Mouse (Mus musculus) embryo, embryonic 9.5 days (tissue): ENCODE data around the gene Kdm4b.
A peak's percentile ranks its signal among the peaks of the same experiment; 100 is the strongest.

Experiments used
- DNase-seq: peaks from one replicate; pipeline ENCODE4 v3.0.0-alpha.2; 2017; ENCODE audit errors: extremely low spot score

Gene Kdm4b

DNA sequence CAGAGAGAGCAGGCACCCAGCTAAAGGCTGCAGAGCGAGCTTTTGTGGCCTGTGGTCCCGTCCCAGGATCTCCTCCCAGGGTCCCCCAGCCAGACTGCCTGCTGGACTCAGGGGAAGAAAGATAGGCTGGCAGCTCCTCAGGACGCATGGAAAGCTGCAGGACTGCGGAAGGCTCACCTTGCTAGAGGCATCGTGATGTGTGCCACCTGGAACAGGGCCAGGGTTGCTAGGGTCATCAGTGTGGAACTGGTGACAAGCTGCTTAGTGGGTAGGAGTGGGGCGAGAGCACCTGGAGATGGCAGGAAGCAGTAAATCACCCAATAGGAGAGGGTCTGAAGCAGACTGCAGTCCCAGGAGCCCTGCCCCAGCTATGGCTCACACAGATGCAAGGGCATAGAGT, 61.8 kb downstream of the Kdm4b start:
- no peak for DNase-seq

DNA sequence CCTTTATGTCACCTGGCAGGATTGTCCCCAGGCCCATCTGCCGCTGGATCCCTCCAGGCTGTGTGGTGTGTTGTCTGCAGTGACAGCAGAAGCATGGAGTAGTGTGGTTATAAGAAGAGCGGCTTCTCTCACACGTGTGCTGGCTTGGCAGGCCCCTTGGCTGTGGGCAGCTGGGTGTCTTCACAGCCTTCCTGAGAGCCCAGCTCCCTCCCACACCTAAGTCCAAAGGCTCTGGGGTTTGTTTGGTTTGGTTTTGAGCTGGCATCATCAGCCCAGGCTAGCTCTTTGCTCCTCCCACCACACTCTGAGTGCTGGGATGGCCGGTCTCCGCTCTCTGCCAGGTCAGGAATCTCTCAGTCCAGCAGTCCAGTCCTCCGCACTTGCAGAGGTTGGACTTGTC, 67.4 kb downstream of the Kdm4b start:
- DNase-seq, result no peak

DNA sequence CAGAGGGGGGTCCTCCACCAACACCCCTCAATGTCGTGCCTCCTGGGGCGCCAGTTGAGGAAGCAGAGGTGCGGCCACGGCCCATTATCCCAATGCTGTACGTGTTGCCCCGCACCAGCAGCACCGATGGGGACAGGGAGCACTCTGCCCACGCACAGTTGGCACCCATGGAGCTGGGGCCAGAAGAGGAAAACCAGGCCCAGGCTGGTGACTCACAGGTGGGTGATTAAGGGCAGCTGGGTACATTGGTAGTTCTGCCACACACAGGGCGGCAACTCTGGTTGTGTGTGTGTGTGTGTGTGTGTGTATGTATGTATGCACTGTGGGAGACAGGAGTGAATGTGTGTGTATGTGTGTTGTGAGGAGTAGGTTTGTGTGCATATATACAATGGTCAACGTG, 68.0 kb downstream of the Kdm4b start:
- DNase-seq, result no peak

DNA sequence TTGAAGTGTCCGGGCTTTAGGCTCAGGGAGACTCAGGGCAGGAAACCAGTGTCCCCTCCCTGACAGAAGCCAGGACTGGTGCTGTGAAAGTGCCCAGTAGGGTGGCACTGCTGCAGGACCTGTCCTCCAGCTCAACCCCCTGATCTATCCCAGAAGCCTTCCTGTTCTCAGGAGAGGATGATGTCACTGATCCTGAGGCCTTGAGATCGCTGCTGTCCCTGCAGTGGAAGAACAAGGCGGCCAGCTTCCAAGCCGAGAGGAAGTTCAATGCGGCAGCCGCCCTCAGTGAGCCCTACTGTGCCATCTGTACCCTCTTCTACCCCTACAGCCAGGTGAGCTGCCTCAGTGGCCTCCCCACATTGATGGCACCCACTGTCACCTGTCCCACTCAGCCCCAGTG, 70.2 kb downstream of the Kdm4b start:
- DNase-seq, result no peak

DNA sequence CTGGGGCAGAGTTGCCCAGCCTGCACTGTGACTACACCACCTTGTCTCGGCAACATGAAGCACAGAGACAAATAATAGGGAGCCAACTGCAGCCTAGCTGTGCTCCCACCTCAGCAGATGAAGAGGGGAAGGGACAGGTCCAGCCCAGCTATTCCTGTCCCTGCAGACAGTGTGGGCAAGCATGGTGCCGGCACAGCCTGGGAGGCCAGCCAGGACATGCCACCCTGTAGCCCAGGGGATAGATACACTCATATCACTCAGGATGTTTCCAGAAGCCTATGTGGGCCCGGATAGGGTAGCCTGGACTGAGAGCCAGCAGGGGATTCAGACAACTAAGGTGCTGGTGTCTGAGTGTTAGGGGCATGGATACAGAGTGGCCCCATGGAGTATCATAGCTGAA, 74.4 kb downstream of the Kdm4b start:
- no peak for DNase-seq

DNA sequence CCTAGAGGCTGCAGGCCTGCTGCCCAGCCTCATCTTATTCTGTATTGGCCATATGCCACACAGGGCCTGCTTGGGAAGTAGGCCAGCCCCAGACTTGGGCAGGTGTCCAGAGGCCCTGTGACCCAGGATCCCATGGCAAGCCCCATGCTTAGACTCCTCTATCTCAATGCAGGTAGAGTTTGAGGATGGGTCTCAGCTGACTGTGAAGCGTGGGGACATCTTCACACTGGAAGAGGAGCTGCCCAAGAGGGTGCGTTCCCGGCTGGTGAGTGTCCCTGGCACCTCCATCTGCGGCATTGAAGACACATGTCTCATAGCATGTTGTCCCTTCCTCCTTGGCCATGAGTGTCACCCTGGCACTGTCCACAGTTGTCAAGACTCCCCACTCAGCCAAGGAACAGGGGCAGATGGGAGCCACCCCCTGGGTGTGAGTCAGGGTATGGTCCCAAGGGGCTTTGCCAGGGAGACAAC, 75.2 kb downstream of the Kdm4b start:
- DNase-seq, result no peak

DNA sequence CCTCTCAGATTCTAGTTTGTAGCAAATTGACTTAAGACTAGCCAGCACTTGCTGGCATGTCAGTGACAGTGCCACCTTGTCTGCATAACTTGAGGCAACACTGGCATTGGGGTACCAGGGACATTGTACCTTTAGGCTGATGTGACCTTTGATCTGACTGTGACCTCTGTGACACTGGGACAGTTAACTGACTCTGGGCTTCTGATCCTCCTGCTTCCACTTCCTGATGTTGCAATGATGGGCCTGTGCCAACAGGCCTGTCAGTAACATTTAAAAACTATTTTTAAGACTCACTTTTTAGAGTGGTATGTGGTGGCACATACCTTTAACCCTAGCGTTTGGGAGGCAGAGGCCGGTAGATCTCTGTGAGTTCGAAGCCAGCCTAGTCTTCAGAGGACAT, 79.5 kb downstream of the Kdm4b start:
- no peak for DNase-seq

DNA sequence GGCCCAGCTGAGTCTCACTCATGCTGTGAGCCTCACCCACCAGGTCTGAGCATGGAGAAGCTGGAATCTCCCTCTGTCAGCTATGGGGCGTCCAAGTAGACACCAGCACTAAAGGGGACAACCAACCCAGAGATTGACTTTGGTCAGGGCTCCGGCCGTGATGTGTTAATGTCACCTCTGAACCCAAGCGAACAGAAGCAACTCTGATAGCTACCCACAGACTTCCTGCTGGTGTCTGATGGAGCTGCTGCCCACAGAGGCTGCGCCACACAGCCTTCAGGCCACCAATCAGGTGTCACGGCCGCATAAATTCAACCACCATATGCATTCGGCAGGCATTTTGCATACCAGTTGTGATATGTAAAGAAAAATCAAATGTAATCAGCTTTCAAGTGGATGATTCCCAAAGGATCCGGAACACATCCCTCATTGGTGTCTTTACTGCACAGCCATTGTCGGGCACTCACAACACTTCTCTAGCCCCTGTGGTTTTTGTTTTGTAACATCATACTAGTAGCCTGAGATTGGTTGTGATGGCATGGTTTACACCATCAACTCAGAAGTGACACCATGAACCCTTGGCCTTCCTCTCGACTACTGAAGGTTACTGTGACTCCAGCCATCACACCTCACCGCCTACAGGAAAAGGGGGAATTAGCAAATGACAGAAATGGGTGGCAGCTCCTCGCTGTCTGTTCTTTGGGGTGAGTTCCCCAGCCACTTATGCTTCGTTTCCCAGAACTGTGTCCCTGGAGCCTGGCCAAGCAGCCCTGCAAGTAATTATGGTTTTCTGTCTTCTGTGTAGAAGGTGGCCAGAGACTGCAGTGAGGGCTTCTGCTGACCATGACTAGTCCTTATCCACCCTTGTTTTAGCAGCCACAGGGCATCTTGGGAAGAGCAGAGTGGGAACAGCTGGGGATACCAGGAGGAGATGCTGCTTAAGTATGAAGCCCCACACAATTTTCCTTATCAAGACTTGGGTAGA, 80.3 kb downstream of the Kdm4b start:
- DNase-seq, result no peak

DNA sequence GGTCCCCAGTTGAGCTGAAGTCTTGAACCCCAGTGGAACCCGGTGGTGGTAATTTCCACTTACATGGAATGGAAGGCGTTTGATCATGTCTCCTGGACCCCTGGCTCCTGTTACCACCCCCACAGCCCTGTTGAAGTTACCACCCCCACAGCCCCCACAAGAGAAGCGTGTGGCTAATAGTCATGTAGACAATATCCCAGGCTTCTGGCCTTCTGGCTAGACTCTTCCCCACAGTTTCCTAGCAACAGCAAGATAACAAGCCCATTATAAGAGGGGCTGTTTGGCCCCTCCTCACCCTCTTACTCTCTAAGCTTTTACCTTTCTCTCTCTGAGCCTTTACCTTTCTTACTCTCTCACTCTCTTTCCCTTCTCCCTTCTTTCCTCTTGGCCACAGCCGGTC, 81.0 kb downstream of the Kdm4b start:
- no peak for DNase-seq

DNA sequence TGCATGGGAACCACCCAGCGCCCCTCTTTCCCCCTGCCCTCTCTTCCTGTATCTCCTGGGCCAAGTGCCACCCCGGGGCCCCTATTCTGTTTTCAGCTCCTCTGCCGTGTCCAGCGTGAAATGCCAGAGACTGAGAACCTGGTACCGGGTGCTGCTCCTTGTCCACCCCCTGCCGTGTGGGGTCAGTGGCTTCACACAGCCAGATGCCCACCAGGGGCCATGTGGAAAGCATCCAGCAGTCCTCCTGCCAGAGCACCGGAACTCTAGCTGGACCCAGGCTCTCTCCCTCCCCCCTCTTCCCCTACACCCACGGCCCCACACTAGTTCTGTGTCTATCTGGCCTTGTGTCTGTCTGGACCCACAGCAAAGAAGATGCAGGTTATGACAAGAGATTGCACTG, 81.5 kb downstream of the Kdm4b start:
- DNase-seq, result peak; percentile 32

DNA sequence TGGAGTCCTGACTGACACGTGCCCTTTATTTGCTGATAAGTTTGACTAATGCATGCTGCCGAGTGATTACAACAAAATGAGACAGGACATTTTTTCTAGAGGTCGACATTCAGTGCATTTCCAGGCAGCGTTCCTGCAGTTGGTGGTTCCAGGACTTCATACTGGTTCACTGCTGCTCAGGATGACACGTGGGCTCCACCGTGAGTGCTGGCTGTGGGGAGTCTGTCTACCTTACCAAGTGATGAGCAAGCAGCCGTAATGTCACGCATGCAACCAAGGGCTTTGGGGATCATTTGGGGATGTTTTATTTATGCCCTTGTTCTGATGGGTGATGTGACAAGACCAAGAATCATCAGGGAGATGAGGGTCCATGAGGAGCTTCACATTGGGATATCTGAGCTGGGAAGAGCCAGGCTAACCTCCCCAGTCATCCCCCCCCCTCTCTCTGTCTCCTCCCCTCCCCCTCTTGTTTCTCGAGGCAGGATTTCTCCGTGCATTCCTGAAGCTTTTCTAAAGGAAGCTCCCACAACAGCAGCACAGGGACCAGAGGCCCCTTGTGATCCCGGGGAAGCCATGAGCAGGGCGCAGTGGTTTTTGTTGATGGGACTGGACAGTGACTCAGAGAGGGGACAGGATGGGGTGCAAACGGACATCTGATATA, 83.2 kb downstream of the Kdm4b start:
- DNase-seq, result peak; percentile 29

DNA sequence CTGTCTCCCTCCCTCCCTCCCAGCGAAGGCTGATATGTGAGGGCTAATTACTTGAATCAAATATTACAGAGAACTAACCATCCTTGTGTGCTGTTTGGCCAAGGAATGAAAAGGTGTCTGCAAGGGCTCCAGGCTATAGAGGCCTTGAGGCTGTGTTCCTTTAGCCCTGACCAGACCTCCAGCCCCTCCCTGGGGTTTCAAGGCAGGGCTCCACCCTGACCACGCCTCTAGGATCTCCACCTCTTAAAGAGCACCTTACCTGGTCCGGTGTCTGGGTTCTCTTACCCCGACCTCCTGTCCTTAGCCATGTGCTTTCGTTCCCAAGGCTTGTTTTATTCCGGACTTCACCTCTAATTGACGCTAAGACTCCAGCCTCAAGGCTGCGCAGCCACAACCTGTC, 83.9 kb downstream of the Kdm4b start:
- no peak for DNase-seq

DNA sequence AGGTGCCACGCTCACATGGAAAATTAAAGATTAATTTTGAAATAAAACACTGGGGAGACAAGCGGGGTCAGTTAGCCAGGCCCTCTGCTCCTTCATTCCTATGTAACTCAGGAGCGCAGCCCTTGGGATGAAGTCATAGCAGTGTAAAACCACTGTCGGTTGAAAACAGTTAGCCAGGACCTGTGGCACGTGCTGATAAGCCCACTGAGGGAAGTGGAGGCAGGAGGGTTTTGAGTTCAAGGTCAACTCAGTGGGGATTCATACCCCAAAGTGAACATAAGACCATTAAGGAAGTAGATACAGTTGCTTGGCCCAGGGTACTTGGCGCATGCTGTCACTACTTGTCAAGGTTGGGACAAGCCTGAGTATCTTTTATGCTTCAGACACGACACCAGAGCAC, 85.6 kb downstream of the Kdm4b start:
- no peak for DNase-seq

DNA sequence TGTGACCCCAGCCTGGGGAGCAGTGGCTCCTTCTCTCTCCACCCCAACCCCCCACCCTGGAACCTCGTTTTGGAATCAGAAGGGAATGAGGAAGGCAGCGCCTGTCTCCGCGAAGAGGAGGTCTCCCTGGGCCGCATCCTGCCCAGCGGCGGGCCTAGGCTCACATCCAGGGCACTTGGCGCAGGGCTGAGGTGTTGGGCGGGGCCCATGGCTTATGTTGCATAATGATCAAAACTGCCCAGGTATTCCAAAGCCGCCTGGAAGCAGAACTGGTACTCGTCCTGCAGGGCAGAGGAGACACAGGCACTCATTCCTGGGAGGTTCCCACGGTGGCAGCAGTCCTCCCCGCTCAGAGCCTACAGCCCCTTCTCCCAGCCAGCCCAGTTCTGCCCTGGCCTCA, 87.3 kb downstream of the Kdm4b start:
- DNase-seq, result no peak

DNA sequence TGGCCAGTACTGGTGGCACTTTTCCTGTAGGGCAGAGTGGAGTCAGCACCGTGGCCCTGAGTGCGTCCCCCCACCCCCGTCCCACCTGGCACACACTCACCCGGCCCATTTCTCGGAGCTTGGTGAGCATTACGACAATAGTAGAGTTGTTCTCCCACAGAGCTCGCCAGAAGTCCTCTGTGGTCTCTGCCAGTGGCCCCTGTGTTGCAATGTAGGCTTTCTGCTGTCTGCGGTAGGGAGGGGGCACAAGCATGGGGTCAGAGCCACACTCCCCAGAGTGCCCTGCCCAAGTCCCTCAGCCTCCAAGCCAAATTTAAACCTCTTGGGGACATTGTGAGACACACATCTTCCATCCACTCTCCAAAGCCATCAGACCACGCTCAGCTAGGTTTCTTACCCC, 88.9 kb downstream of the Kdm4b start:
- DNase-seq, result no peak

DNA sequence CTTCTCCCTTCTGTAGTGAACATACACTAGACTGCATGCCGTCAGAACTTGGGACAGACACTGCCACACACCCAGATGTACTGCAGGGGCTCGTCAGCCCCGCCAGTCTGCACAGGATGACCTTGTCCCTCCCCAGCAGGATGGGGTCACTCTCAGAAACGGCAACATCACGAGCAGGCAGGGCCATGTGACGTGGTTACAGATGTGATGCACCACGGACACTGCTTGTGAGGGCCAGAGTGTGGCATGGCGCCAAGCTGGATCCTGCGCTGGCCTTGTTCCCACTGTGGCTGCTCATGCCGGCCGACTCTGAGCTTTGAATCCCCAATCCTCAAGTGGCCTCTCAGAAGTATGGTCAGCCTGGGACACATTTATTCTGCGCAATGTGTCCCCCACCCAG, 92.4 kb downstream of the Kdm4b start:
- no peak for DNase-seq

DNA sequence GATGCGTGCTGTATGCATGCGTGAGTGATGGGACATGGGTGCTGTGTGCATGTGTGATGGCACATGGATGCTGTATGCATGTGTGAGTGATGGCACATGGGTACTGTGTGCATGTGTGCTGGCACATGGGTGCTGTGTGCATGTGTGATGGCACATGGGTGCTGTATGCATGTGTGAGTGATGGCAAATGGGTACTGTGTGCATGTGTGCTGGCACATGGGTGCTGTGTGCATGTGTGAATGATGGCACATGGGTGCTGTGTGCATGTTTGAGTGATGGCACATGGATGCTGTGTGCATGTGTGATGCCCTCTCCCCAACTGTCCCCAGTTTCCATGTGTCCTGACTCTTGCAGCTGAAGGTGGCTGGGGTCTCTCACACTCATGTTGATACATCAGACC, 94.2 kb downstream of the Kdm4b start:
- DNase-seq, result no peak

DNA sequence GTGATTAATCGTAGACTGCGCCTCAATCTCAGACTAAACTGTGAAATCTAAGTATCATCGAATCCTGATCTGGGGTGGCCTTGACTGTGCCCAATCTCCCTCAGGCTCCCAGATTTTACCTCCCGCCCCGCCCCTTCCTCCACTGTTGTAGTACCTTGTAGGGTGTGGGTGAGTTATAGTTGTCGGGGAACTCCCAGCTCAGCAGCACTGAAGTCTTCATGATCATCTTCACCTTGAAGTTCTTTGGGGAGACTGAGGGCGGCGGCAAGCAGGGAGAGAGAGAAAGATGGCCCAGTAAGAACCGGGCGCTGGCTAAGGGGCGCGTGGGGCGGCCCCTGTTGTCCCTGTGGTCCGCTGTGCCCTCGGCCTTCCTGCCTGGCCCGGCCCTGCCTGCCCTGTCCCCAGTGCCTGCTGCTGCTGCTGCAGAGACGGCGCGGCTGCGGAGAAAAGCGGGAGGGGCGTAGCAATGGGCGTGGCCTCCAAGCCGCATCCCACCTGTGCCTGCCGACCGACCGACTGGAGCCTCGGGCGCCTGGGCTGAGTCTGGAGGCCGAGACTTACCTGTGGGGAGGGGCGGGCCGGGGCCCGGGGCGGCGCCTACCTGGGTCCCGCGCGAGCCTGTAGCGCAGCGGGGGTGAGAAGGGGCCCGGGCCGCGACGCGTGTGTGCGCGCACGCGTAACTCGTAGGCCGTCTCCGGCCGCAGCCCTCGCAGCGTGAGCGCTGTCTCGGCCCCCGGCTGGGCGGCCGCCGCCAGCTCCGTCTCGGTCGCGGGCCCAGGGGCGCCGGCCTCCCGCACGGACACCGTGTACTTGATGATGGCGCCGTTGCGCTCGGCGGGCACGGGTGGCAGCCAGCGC, 99.1 kb downstream of the Kdm4b start:
- peak; percentile 81 for DNase-seq

DNA sequence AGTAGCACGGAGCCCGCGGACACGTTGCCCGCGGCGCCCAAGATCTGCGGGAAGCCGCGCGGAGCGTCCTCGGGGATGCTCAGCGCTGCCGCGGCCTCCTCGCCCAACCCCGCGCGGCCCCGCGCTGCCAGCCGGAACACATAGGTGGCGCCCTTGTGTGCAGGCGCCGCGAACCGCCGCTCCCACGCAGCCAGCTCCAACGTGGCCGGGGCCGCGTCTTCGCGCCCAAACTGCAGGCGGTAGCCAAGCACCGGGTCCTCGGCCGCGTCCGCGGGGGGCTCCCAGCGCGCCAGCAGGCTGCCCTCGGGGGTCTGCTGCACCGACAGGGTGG, 99.7 kb downstream of the Kdm4b start:
- DNase-seq, result peak; percentile 83

DNA sequence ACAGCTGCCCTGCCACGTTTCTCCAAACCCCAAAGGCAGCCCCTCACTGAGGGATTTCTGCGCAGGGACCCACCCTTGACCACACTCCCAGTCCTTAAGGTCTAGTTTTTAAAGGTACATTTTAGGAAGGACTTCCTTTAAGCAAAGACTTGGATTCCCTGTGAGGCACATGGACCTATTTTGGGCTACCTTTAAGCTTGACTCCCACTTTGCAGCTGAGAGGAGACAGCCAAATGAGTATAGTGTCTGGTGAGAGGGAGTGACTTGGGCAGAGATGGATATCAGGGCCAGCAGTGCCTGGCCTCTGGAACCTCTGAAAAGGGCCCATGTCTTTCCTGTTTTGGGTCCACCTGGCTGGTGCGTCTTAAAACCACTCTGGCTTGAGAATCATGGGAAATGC, 100.1 kb downstream of the Kdm4b start:
- DNase-seq, result no peak

DNA sequence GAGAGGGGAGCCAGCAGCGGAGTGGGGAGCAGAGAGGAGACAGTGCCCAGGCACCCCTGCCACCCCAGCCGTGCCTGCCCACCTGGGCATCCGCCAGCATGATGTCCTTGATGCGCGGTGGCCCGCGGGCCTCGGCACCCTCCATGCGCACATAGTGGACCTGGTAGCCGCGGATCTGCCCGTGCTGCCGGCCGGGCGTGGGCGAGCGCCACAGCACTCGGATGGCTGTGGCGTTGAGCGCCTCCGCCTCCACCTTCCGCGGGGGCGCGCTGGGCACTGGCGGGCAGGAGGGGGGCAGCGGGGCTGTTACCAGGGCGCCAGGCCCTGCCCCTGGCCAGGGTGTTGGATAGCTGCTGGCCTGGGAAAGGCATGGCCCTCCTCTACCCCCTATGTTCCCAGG, 102.0 kb downstream of the Kdm4b start:
- DNase-seq, result no peak

DNA sequence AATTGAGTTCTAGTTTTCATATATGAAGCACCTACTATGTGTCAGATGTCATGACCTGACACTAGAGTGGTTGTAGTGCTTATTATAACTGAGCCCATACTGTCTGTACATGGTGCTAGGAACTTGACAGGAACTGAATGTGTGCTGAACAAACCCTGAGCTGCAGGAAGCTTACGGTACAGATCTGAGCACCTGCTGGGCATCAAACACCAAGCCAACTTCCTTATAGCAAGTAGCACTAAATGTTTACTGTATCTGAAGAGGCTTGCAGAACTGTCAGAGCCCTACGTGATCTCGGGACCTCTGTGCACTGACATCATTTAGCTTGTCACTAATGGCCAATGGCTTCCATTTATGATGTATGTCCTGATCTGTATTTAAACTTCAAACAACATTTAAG, 105.7 kb downstream of the Kdm4b start:
- no peak for DNase-seq
